Mouse (Mus musculus): ENCODE results near the gene Capn1.

The Capn1 gene

GRCm38 (mm10) chr19:6038326-6038725 is 22.6 kb upstream of the Capn1 start:
- DNase-seq = no peak

GRCm38 (mm10) chr19:6037695-6038094 is 22.0 kb upstream of the Capn1 start:
- DNase-seq = no peak

- no peak for DNase-seq
Measured at GRCm38 (mm10) chr19:6035966-6036585, 20.4 kb upstream of the Capn1 start.

GRCm38 (mm10) chr19:6030520-6031280 is 15.0 kb upstream of the Capn1 start:
- DNase-seq = no peak

- DNase-seq = no peak
Measured at GRCm38 (mm10) chr19:6029426-6029825, 13.7 kb upstream of the Capn1 start.

GRCm38 (mm10) chr19:6028991-6029390 is 13.3 kb upstream of the Capn1 start:
- DNase-seq = no peak

- DNase-seq = no peak
Measured at GRCm38 (mm10) chr19:6023930-6024329, 8.2 kb upstream of the Capn1 start.

- DNase-seq = peak in 1 of 2 experiments; percentile 46
Measured at GRCm38 (mm10) chr19:6023059-6023458, 7.4 kb upstream of the Capn1 start.

- no peak for DNase-seq
Measured at GRCm38 (mm10) chr19:6020276-6020675, 4.6 kb upstream of the Capn1 start.

GRCm38 (mm10) chr19:6018142-6019089 is 2.7 kb upstream of the Capn1 start:
- peak; percentile 87 to 91 for DNase-seq

- no peak for DNase-seq
Measured at GRCm38 (mm10) chr19:6016532-6016931, 835 bp upstream of the Capn1 start.

GRCm38 (mm10) chr19:6014991-6015510 is 646 bp downstream of the Capn1 start:
- DNase-seq = peak; percentile 44 to 46

- DNase-seq = no peak
Measured at GRCm38 (mm10) chr19:6013691-6014090, 2.0 kb downstream of the Capn1 start.

GRCm38 (mm10) chr19:6009137-6009536 is 6.6 kb downstream of the Capn1 start:
- DNase-seq = no peak

GRCm38 (mm10) chr19:6007013-6007412 is 8.7 kb downstream of the Capn1 start:
- no peak for DNase-seq

- DNase-seq = no peak
Measured at GRCm38 (mm10) chr19:6005541-6005940, 10.2 kb downstream of the Capn1 start.

GRCm38 (mm10) chr19:5999969-6000368 is 15.7 kb downstream of the Capn1 start:
- DNase-seq = no peak

GRCm38 (mm10) chr19:5998180-5998579 is 17.5 kb downstream of the Capn1 start:
- no peak for DNase-seq

GRCm38 (mm10) chr19:5994711-5995110 is 21.0 kb downstream of the Capn1 start:
- DNase-seq = no peak

- no peak for DNase-seq
Measured at GRCm38 (mm10) chr19:5992012-5992411, 23.7 kb downstream of the Capn1 start.

- no peak for DNase-seq
Measured at GRCm38 (mm10) chr19:5991467-5991866, 24.2 kb downstream of the Capn1 start.

GRCm38 (mm10) chr19:5990921-5991320 is 24.8 kb downstream of the Capn1 start:
- DNase-seq = no peak

GRCm38 (mm10) chr19:5990033-5990432 is 25.7 kb downstream of the Capn1 start:
- no peak for DNase-seq
